Mouse (Mus musculus): ENCODE results near the gene Vps11. TPM values are rescaled to one million over a fixed set of nuclear protein-coding genes. Genes with fewer than 3 reads are reported as not detected.
A peak's percentile ranks its signal among the peaks of the same experiment; 100 is the strongest.
"Not testable (repeated sequence)": the region's sequence is repeated elsewhere in the genome, so short reads cannot be mapped to it uniquely, and the experiment has no call there.

The Vps11 gene
- polyA plus RNA-seq, 1 experiment from 2014 or later: 20.9 TPM

- peak within 1 kb of the TSS; percentile 79 for H3K4me3 ChIP-seq (ENCODE audit: low read length)
- H3K27ac ChIP-seq (ENCODE audit: low read length): peak within 1 kb of the TSS; percentile 81
- H3K4me2 ChIP-seq (ENCODE audit: low read depth, low read length): peak within 1 kb of the TSS; percentile 94
- H3K27me3 ChIP-seq (ENCODE audit: control insufficient read depth, insufficient read depth, low read length): no peaks in the 10 kb centered on the region
- peaks cover 35% of the 10 kb centered on the region for H3K36me3 ChIP-seq (ENCODE audit: control insufficient read depth, insufficient read depth)
- peak within 1 kb of the TSS; percentile 89 for H3K9ac ChIP-seq (ENCODE audit: low read length)
- peak; percentile 99 for ATAC-seq (replicated peaks; ENCODE audit: extremely low read depth, insufficient read depth, low FRiP score)
- WGBS: under 1% methylated on average over 83 of the region's 83 CpGs
- peaks cover 14% of the 10 kb centered on the region for H3K4me1 ChIP-seq (ENCODE audit: control insufficient read depth, insufficient read depth, low read length)
- no peaks in the 10 kb centered on the region for H3K9me3 ChIP-seq (replicated peaks; ENCODE audit: control insufficient read depth, low read length)
Observed at GRCm38 (mm10) chr9:44379054-44379834, 17.8 kb upstream of the Vps11 start, which contains the start of gene Hyou1. Hyou1 (plus strand) TSS chr9:44379490.

GRCm38 (mm10) chr9:44378153-44378730 is 16.8 kb upstream of the Vps11 start:
- H3K4me2 ChIP-seq (ENCODE audit: low read depth, low read length): peak overlapping the region; percentile 84
- peaks cover 14% of the 10 kb centered on the region for H3K4me1 ChIP-seq (ENCODE audit: control insufficient read depth, insufficient read depth, low read length)
- H3K27ac ChIP-seq (ENCODE audit: low read length): peak overlapping the region; percentile 48; the same call in 1 of the 2 replicates

GRCm38 (mm10) chr9:44377335-44377734 is 15.9 kb upstream of the Vps11 start:
- not testable (repeated sequence) for H3K9ac ChIP-seq (ENCODE audit: low read length); H3K4me3 ChIP-seq (ENCODE audit: low read length); H3K27me3 ChIP-seq (ENCODE audit: control insufficient read depth, insufficient read depth, low read length); H3K27ac ChIP-seq (ENCODE audit: low read length); ATAC-seq (replicated peaks; ENCODE audit: extremely low read depth, insufficient read depth, low FRiP score); H3K4me2 ChIP-seq (ENCODE audit: low read depth, low read length); H3K9me3 ChIP-seq (replicated peaks; ENCODE audit: control insufficient read depth, low read length)
- WGBS: 74% methylated on average over 2 of the region's 2 CpGs
- peaks cover 16% of the 10 kb centered on the region for H3K36me3 ChIP-seq (ENCODE audit: control insufficient read depth, insufficient read depth)
- peaks cover 14% of the 10 kb centered on the region for H3K4me1 ChIP-seq (ENCODE audit: control insufficient read depth, insufficient read depth, low read length)

More at GRCm38 (mm10) chr9:44378153-44378730, 16.8 kb upstream of the Vps11 start:
- Histone ChIP-seq H3K36me3 (ENCODE audit: control insufficient read depth, insufficient read depth) (peaks cover 25% of the 10 kb centered on the region), H3K9ac (ENCODE audit: low read length) (peak overlapping the region; percentile 70), H3K27me3 (ENCODE audit: control insufficient read depth, insufficient read depth, low read length) (no peaks in the 10 kb centered on the region), H3K4me3 (ENCODE audit: low read length) (peak overlapping the region; percentile 79), H3K9me3 (replicated peaks; ENCODE audit: control insufficient read depth, low read length) (no peaks in the 10 kb centered on the region)
- 81% methylated on average over 5 of the region's 5 CpGs for WGBS
- ATAC-seq (replicated peaks; ENCODE audit: extremely low read depth, insufficient read depth, low FRiP score): no peak

GRCm38 (mm10) chr9:44376141-44376540 is 14.7 kb upstream of the Vps11 start:
- Histone ChIP-seq H3K27ac (ENCODE audit: low read length) (no peak overlapping the region), H3K4me1 (ENCODE audit: control insufficient read depth, insufficient read depth, low read length) (peaks cover 14% of the 10 kb centered on the region), H3K4me3 (ENCODE audit: low read length) (no peak overlapping the region), H3K4me2 (ENCODE audit: low read depth, low read length) (no peak overlapping the region), H3K27me3 (ENCODE audit: control insufficient read depth, insufficient read depth, low read length) (no peaks in the 10 kb centered on the region), H3K9ac (ENCODE audit: low read length) (no peak overlapping the region), H3K36me3 (ENCODE audit: control insufficient read depth, insufficient read depth) (peaks cover 4% of the 10 kb centered on the region; the same call in 1 of the 2 replicates), H3K9me3 (replicated peaks; ENCODE audit: control insufficient read depth, low read length) (no peaks in the 10 kb centered on the region)
- 82% methylated on average over 6 of the region's 6 CpGs for WGBS
- no peak for ATAC-seq (replicated peaks; ENCODE audit: extremely low read depth, insufficient read depth, low FRiP score)

DNA sequence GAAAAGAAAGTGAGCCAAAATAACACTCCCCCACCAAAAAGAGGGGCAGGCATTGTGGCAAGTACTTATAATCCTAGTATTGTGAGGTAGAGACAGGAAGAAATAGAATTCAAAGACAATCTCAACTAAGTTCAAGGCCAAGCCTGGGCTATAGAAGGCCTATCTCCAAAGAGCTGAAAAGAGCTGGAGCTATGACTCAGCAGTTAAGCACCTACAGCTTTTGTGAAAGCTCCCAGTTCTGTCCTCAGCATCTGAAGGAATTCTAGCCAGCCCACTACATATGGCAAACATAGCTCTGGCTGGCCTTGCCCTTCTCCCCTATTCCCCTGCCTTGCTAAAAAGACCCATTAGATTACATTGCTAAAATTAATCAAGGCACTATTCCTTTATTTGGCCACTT is 11.9 kb upstream of the Vps11 start:
- peaks cover 2% of the 10 kb centered on the region; the same call in 1 of the 2 replicates for H3K4me1 ChIP-seq (ENCODE audit: control insufficient read depth, insufficient read depth, low read length)
- no peak overlapping the region for H3K4me2 ChIP-seq (ENCODE audit: low read depth, low read length)
- H3K27me3 ChIP-seq (ENCODE audit: control insufficient read depth, insufficient read depth, low read length): no peaks in the 10 kb centered on the region
- ATAC-seq (replicated peaks; ENCODE audit: extremely low read depth, insufficient read depth, low FRiP score): no peak
- no peaks in the 10 kb centered on the region for H3K36me3 ChIP-seq (ENCODE audit: control insufficient read depth, insufficient read depth)
- H3K9ac ChIP-seq (ENCODE audit: low read length): no peak overlapping the region
- H3K4me3 ChIP-seq (ENCODE audit: low read length): no peak overlapping the region
- H3K9me3 ChIP-seq (replicated peaks; ENCODE audit: control insufficient read depth, low read length): no peaks in the 10 kb centered on the region
- no peak overlapping the region for H3K27ac ChIP-seq (ENCODE audit: low read length)

- no peaks in the 10 kb centered on the region for H3K9me3 ChIP-seq (replicated peaks; ENCODE audit: control insufficient read depth, low read length)
- no peak for ATAC-seq (replicated peaks; ENCODE audit: extremely low read depth, insufficient read depth, low FRiP score)
- peaks cover 7% of the 10 kb centered on the region for H3K4me1 ChIP-seq (ENCODE audit: control insufficient read depth, insufficient read depth, low read length)
- no peak overlapping the region for H3K4me2 ChIP-seq (ENCODE audit: low read depth, low read length)
- no peak overlapping the region for H3K27ac ChIP-seq (ENCODE audit: low read length)
- H3K27me3 ChIP-seq (ENCODE audit: control insufficient read depth, insufficient read depth, low read length): no peaks in the 10 kb centered on the region
- peaks cover 4% of the 10 kb centered on the region; the same call in 1 of the 2 replicates for H3K36me3 ChIP-seq (ENCODE audit: control insufficient read depth, insufficient read depth)
- H3K4me3 ChIP-seq (ENCODE audit: low read length): no peak overlapping the region
- H3K9ac ChIP-seq (ENCODE audit: low read length): no peak overlapping the region
- 64% methylated on average over 3 of the region's 3 CpGs for WGBS
Observed at GRCm38 (mm10) chr9:44364480-44364879, 3.0 kb upstream of the Vps11 start.

- peaks cover 21% of the 10 kb centered on the region for H3K36me3 ChIP-seq (ENCODE audit: control insufficient read depth, insufficient read depth)
- not testable (repeated sequence) for ATAC-seq (replicated peaks; ENCODE audit: extremely low read depth, insufficient read depth, low FRiP score); H3K9me3 ChIP-seq (replicated peaks; ENCODE audit: control insufficient read depth, low read length); H3K27me3 ChIP-seq (ENCODE audit: control insufficient read depth, insufficient read depth, low read length); H3K4me1 ChIP-seq (ENCODE audit: control insufficient read depth, insufficient read depth, low read length)
- 34% methylated on average over 4 of the region's 4 CpGs for WGBS
- H3K4me3 ChIP-seq (ENCODE audit: low read length): peak overlapping the region; percentile 82
- peak overlapping the region; percentile 61; the same call in 1 of the 2 replicates for H3K9ac ChIP-seq (ENCODE audit: low read length)
- peak overlapping the region; percentile 85 for H3K4me2 ChIP-seq (ENCODE audit: low read depth, low read length)
- peak overlapping the region; percentile 75 for H3K27ac ChIP-seq (ENCODE audit: low read length)
Observed at GRCm38 (mm10) chr9:44361931-44362330, 461 bp upstream of the Vps11 start.

DNA sequence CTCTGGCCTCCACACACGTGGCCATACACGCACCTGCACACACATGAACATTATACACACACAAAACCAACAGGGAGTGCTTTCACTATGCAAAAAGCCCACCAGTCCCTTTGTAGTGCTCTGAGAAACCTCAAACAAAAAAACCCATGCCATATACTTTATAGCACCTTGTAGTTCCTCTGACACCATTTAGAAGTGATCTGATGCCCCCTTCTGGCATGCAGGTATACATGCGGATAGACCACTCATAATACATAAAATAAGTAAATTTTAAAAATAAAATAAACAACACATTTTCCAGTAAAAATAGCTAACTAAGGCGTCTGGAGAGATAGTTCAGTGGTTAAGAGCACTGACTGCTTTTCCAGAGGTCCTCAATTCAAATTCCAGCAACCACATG is 4.3 kb downstream of the Vps11 start:
- peaks cover 53% of the 10 kb centered on the region for H3K36me3 ChIP-seq (ENCODE audit: control insufficient read depth, insufficient read depth)

DNA sequence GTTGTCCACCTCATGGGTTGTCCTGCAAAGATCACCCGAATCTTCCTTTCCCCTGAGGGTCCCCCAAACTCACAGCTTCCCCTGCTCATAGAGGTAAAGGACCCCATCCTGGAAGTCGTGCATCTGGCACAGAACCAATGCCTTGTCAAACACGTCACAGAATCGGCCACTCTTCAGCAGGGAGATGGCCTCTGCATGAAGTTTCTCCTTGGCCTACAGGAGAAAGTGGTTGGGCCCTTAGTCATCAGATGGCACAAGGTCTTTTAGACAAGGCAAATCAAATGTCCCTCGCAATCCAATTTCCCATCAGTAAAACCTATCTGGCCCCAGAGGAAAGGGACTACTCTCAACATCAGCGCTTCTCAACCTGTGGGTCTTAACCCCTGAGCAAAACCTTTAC is 8.3 kb downstream of the Vps11 start:
- WGBS: 83% methylated on average over 6 of the region's 6 CpGs
- Histone ChIP-seq H3K9ac (ENCODE audit: low read length) (no peak overlapping the region), H3K27ac (ENCODE audit: low read length) (no peak overlapping the region), H3K27me3 (ENCODE audit: control insufficient read depth, insufficient read depth, low read length) (no peaks in the 10 kb centered on the region), H3K4me1 (ENCODE audit: control insufficient read depth, insufficient read depth, low read length) (no peaks in the 10 kb centered on the region), H3K36me3 (ENCODE audit: control insufficient read depth, insufficient read depth) (peaks cover 61% of the 10 kb centered on the region), H3K4me3 (ENCODE audit: low read length) (no peak overlapping the region), H3K9me3 (replicated peaks; ENCODE audit: control insufficient read depth, low read length) (peaks cover 5% of the 10 kb centered on the region; the same call in 1 of the 2 replicates), H3K4me2 (ENCODE audit: low read depth, low read length) (no peak overlapping the region)
- ATAC-seq (replicated peaks; ENCODE audit: extremely low read depth, insufficient read depth, low FRiP score): no peak

More for the DNA sequence above, 4.3 kb downstream of the Vps11 start:
- Histone ChIP-seq H3K27ac (ENCODE audit: low read length) (no peak overlapping the region), H3K4me1 (ENCODE audit: control insufficient read depth, insufficient read depth, low read length) (peaks cover 7% of the 10 kb centered on the region), H3K27me3 (ENCODE audit: control insufficient read depth, insufficient read depth, low read length) (no peaks in the 10 kb centered on the region), H3K9ac (ENCODE audit: low read length) (no peak overlapping the region), H3K9me3 (replicated peaks; ENCODE audit: control insufficient read depth, low read length) (no peaks in the 10 kb centered on the region), H3K4me3 (ENCODE audit: low read length) (no peak overlapping the region), H3K4me2 (ENCODE audit: low read depth, low read length) (no peak overlapping the region)
- no peak for ATAC-seq (replicated peaks; ENCODE audit: extremely low read depth, insufficient read depth, low FRiP score)
- 75% methylated on average over 4 of the region's 4 CpGs for WGBS
